Mouse (Mus musculus) G1E-ER4 (cell line): ENCODE measurements around the gene Arhgap32. TPM values are rescaled to one million over a fixed set of nuclear protein-coding genes. Genes with fewer than 3 reads are reported as not detected.

Experiments used
- GATA1 ChIP-seq: IDR thresholded peaks from one replicate; pipeline ENCODE4 v1.8.0; 2012; ENCODE audit warnings: low read length, inconsistent platforms
- polyA plus RNA-seq: library from polyadenylated mRNA; stranded (reverse); fragments of >175 nt; gene quantifications from 2 replicates; pipeline ENCODE4 v1.2.3, GENCODE M21; 2012

The Arhgap32 gene
- not detected in 2 replicates for polyA plus RNA-seq

DNA sequence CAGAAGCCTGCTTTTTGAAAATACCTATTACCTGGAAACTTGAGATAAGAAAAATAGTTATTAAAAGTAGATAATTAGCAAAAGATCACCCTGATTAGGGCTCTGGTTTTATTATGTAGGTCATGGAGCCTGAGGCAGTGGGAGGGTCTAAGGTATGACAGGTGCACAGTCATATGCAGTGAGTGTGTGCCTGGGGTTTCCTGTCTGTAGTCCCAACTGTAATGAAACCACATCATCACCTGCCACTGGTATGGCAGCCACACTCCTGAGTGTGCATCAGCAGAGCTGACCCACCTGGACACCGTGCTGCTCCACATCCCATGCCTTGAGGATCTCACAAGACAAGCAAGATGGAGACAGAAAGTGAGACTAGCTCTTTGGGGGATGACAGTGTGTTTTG is at the start of gene Arhgap32:
Gene Arhgap32, plus strand, starts transcription at position 351 of the 400 bp plus-strand sequence.
- TF ChIP-seq GATA1: no peak

DNA sequence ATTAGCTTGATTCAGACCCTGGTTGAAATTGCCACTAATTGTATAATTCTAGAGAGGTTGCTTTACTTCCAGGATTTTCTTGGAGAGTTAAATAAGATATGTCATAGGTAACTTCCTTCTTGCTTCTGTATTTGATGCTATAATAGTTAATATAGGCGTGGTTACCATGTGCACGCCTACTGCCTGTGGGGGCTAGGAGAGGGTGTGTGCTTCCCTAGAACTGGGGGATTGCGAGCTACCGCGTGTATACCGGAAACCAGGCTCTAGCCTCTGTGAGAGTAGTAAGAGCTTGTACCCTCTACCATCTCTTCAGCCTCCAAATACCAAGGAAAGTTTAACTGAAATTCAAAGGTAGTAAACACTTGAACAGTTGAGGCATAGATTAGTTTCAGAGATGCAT is 43.2 kb upstream of the Arhgap32 start:
- TF ChIP-seq GATA1: no peak

DNA sequence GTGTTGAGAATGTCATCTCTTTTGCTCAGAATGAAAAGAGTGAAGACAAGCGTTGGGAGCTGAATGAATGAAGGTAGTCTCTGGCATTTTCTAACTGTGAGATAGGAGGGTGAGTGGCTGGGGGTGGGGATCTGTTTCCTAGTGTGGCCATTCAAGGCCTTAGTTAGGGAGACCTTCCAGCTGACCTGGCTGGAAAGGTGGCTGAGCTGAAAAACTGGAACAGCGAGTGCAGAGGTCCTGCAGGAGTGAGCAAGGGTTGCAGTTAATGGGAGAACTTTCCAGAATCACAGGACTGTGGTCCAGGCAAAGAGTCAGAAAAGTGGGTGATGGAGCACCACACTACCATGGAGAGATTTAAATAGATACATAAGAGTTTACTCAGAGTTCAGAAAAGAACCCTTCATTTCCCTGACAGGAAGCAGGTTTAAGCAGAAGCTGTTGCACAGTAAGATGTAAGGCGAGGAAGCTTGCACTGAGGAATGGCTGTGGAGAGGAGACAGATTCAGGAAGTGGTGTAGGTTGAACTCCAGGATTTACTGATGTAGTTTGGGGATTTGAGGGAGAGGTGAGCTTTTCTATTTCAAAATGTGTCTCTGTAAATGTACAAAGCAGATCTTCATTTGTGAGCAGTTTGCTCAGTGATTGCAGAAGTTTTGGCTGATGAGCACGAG is 27.7 kb upstream of the Arhgap32 start:
- no peak for TF ChIP-seq GATA1

DNA sequence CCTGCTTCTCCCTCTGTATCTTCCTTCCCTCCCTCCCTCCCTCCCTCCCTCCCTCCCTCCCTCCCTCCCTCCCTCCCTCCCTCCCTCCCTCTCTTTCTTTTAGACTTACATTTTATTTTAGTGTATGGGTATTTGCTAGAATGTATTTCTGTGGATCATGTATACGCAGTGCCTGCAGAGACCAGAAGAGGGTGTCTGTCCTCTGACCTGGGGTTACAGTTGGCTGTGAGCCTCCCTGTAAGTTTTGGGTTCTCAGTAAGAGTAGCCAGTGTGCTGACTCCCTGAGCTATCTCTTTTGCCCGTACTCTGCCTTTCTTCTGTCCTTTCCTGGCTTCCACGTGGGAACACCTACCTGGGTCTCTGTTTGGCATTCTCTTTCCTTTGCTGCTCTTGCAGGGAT is 27.1 kb upstream of the Arhgap32 start:
- TF ChIP-seq GATA1: no peak

DNA sequence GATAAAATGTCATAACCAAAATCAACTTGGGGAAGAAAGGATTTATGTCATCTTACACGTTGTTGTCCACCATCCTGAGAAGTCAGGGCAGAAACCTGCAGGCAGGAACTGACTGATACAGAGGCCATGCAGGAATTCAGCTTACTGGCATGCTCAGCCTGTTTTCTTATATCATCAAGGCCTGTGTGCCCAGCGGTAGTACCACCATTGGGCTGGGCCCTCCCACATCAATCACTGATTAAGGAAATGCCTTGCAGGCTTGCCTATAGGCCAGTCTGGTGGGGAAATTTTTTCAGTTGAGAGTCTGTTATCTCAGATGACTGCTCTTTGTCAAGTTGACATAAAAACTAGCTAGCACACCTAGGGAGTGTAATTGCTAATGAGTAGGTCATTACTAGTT is 22.5 kb upstream of the Arhgap32 start:
- TF ChIP-seq GATA1: no peak

DNA sequence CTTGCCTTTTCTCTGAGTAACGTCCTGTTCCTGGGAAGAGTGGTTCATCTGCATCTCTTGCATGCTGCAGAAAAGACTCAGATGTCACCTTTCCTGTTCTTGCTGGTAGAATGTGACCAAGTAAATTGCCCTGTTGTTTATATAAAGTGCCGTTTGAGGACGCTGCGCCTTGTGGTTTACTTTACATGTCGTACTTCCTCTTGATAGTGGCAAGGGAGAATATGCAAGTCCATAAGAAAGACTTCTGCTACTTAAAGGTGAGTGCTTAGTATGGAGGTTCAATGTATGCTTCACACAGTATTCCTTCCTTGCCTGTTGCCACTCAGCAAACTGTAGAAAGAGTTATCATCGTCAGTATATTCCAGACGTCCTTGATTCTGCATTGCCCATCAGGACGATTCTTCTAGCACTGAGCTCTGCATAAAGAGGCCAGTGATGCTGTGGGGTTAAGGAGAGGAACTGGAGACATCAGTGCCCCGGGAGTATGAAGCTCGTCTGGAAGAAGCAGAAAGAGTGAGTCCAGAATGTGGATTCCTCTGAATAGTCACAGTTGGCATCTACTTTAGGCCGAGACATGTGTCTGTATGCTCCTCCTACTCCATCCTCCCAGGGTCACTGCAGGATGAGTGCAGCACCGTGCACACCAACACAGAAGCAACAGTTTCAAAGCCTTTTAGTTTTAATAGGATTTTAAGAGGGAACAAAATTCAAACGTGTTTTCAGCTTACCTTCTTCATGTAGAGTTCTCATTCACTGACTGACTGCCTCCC is 21.4 kb upstream of the Arhgap32 start:
- TF ChIP-seq GATA1: no peak

DNA sequence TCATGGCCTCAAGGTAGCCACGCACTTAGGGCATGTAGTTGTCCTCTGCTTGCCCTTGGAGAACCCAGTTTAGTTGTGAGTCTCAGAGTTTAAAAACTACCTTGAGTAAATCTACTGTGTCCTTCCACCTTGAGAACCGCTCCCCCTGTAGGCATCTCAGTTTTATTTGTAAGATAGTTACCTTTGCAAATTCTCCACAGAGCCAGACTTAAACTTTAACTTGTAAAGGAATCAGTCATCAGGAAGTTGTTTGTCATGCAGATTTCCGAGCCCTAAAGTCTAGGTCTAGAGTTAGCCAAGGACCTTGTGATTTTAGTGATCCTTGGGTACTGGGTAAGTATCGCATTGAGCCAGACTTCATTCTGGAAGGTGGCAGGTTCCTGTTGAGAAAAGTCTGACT is 20.4 kb upstream of the Arhgap32 start:
- TF ChIP-seq GATA1: no peak

DNA sequence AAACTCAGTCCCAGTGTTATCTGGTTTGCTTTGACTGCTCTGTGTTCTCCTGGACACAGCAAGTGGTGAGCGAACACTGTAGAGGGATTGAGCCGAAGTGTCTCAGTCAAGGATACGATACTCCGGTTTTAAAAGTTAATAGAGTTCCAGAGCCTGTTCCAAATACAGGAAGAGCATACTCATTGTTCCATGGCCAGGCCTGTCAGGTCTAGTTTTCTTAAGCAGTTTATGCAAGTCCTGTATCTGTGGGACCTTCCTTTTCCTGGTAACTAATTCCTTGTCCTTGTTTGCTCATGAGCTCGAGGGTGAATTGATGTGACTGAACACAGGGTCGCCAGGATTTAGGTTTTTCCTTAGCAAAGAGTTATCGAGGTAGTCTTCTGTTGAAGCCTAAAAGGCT is 19.4 kb upstream of the Arhgap32 start:
- TF ChIP-seq GATA1: no peak

DNA sequence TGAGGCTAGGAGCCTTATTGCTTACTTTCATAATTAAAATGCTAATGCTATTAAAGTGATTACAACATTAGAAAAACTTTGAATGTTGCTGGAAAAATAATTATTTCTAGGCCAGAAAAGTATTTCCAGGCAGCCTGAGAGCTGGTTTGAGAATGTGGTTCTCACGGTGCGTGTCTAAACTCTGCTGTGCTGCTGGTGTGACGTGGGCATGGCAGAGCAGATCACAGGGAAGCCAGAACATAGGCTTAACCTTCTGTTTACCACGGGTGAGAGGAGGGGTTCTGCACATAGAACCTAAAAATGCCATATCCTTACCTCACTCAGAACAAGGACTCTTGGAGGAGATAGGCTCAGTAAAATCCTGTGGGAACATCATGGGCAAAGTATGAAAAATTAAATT is 18.8 kb upstream of the Arhgap32 start:
- TF ChIP-seq GATA1: no peak

DNA sequence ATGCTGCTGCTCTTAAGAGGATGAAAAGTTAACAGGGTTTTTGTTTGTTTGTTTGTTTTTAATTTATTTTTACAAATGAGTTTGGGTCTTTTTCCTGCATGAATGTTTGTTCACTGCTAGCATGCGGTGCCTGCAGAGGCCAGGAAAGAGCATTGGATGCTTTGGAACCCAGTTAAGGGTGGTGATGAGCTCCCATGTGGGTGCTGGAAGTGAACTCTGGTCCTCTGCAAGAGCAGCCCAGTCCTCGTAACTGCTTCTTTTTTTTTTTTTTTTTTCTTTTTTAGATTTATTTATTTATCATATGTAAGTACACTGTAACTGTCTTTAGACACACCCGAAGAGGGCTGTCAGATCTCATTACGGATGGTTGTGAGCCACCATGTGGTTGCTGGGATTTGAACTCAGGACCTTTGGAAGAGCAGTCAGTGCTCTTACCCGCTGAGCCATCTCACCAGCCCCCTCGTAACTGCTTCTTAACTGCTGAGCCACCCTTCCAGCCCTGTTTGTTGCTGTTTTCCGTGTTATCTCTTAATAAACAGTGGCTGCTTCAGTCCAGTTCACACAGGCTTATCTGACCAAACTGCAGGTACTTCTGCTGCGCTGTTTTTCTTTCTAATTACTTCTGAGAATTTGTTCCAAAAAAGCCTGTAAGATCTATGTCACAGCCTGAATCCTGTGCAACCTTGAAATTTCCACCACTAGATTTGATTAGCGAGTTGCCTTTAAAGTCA is 17.3 kb upstream of the Arhgap32 start:
- TF ChIP-seq GATA1: no peak

DNA sequence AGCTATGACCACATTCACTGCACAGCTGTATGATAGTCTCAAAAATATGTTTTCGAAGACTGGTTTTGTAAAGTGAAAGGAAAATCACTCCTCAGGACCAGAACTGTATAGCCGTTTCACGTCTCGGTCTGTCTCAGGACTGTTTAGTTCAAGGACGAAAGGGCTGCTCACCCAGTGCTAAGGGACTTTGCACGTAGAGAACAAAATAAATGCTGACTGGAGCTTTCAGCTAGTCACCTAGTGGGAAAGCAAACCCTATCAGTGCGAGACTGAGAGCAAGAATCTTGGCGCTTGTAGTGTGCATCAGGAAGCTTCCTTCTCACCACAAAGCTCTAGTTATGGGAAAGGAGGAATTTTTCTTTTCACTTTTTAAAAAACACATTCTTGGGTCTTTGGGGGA is 15.4 kb upstream of the Arhgap32 start:
- TF ChIP-seq GATA1: no peak

DNA sequence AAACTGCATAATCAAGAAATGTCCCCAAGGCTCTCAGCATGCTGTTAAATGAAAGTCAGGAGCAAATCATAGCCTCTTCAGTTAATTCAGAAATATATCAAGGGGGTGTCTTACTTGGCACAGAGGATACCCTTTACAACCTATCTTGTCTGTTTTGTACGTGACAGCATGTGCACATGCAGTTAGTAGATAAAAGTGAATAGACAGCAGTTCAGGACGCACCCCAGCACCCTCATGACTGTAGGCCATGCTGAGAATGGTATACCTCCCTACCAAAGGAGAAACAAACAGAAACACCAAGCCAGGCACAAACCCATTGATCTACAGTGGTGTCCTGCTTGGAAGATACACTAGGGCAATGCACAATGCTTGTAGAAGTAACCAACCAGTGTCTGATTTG is 14.4 kb upstream of the Arhgap32 start:
- TF ChIP-seq GATA1: no peak

DNA sequence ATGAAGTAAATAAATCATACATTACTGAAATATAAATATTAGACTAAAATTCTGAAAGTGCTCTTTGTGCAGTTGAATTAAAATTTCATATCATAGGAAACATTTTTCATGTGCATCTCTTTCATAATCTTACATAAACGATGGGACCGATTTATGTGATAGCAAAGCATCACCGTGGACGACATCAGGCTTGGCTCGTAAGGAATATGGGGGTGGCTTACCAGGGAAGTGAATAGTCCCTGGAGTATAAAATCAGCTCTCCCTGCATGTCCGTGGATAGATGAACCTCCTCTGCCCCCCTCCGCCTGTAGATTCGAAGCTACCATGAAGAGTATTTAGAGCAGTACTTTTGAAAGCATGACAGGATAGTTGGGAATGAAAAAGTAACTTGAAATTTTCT is 11.3 kb upstream of the Arhgap32 start:
- no peak for TF ChIP-seq GATA1

DNA sequence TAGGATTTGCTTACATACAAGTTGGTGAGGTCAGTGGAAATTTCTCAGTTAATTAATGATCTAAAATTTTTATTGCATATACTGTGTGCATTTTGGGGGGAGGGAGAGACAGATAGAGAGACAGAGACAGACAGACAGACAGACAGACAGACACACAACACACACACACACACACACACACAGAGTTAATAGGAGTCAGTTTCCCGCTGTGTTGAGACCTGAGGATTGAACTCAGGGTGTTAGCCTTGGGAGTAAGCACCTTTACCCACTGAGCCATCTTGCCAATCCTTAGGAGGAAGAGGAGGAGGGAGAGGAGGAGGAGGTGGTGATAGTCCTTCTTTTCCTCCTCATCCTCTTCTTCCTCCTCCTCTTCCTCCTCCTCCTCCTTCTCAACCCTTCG is 5.6 kb upstream of the Arhgap32 start:
- TF ChIP-seq GATA1: no peak

DNA sequence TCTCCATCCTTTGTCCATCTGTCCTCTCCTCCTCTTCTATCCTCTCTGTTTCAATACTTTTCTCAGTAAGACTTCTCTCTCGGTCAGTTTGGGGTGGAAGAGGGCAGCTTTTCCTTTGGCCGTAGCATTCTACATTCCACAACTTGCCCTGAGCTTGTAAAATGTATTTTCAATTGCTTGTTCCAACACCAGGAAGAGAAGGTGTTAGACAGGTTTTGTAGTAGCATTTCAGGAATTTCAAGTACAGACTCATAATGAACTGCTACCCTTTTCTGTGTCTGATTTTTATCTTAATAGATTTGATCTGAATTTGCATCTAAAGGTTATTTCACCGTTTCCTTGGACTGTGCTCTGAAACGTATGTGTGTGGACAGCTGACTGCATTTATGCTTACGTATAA is 336 bp downstream of the Arhgap32 start:
- TF ChIP-seq GATA1: no peak

DNA sequence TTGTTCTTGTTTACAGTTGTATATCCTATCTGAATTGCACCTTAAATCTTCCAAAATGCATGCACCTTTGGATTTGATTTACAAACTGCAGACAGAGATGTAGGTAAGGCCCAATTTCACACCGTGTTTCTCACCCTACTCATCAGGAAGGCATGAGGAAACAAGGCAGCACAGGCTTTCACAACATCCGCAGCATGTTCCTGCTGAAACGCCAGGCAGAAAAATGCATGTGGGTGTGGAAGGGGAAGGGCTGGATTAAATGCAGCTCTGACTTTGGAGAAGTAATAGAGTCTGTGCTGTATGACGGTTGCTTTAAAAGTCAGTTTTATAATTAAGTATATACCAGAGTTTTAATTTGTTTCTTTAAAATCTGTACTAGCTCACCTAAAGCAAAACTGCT is 1.9 kb downstream of the Arhgap32 start:
- no peak for TF ChIP-seq GATA1
